Mouse (Mus musculus): ENCODE data around the gene Cdrt4. TPM values are rescaled to one million over a fixed set of nuclear protein-coding genes. Genes with fewer than 3 reads are reported as not detected.

Cdrt4 gene
- polyA plus RNA-seq, 1 experiment from 2014 or later: not detected

DNA sequence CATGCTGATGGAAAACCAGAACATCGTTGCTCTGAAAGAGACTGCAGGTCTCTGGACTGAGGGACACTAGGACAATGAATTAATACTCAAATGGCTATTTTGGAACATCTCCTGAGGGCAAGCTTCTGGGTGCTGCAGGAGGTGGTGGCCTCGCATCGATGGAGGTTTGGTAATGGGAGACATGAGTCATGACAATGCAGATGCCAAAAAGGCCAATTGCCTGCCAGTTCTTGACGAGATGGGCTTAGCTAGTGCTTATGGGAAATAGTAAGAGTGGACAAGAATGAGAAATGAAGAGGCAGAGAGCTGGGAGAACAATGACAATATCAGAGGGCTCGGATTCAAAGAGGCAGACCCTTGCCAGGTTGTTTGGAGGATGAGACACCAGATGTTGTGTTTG is 72.5 kb downstream of the Cdrt4 start:
- Histone ChIP-seq H3K4me1 (replicated peaks) (peaks cover 45% of the 10 kb centered on the region), H3K36me3 (no peaks in the 10 kb centered on the region), H3K27ac (no peak overlapping the region), H3K9me3 (no peaks in the 10 kb centered on the region), H3K9ac (replicated peaks) (no peak overlapping the region), H3K4me2 (no peak overlapping the region), H3K4me3 (replicated peaks) (no peak overlapping the region), H3K27me3 (no peaks in the 10 kb centered on the region)
- 79% methylated on average over 5 of the region's 5 CpGs for WGBS
- ATAC-seq (ENCODE audit: insufficient number of reproducible peaks, insufficient read depth, low FRiP score, low TSS enrichment, low read depth): no peak

DNA sequence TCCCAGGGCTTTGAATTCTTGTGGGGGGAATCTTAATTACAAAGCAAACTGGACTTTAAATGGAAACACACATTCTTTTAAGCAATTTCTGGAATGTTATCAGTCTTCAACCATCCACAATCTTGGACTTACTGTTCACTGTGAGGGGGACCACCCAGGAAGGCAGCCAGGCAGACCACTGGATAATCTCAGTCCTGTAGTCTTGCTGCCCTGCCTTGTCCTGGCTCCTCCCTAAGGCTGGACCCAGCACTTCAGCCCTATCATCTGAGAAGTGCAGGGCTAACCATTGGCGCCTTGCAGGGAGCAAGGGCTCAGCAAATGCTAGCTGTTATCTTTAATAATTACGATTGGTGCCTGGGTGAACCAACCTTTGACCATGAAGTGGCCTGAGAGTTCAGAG is 73.1 kb downstream of the Cdrt4 start:
- ATAC-seq (ENCODE audit: insufficient number of reproducible peaks, insufficient read depth, low FRiP score, low TSS enrichment, low read depth): no peak
- Histone ChIP-seq H3K4me1 (replicated peaks) (peaks cover 45% of the 10 kb centered on the region), H3K9ac (replicated peaks) (no peak overlapping the region), H3K4me3 (replicated peaks) (no peak overlapping the region), H3K36me3 (no peaks in the 10 kb centered on the region), H3K27me3 (no peaks in the 10 kb centered on the region), H3K4me2 (no peak overlapping the region), H3K9me3 (no peaks in the 10 kb centered on the region), H3K27ac (no peak overlapping the region)
- 43% methylated on average over 2 of the region's 2 CpGs for WGBS

DNA sequence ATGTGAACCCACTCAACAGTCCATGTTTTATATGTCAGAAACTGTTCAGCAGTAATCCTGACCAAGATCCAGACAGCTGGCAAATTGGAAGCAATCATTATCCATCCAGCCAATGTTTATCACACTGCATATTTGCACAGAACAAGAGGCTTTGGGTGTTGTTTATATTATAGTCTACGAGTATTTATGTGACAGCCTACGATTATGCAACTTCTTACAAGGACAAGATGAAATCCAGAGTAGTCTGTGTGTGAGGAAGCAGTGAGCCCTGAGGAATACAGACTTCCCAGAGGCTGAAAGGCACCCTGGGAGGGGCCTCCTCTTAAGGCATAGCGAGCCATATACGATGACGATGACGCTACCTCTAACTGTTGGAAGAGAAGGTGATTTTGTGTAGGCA is 74.5 kb downstream of the Cdrt4 start:
- Histone ChIP-seq H3K4me1 (replicated peaks) (peaks cover 36% of the 10 kb centered on the region), H3K27ac (no peak overlapping the region), H3K4me2 (no peak overlapping the region), H3K27me3 (no peaks in the 10 kb centered on the region), H3K9ac (replicated peaks) (no peak overlapping the region), H3K4me3 (replicated peaks) (no peak overlapping the region), H3K9me3 (no peaks in the 10 kb centered on the region), H3K36me3 (no peaks in the 10 kb centered on the region)
- 81% methylated on average over 6 of the region's 6 CpGs for WGBS
- ATAC-seq (ENCODE audit: insufficient number of reproducible peaks, insufficient read depth, low FRiP score, low TSS enrichment, low read depth): no peak

DNA sequence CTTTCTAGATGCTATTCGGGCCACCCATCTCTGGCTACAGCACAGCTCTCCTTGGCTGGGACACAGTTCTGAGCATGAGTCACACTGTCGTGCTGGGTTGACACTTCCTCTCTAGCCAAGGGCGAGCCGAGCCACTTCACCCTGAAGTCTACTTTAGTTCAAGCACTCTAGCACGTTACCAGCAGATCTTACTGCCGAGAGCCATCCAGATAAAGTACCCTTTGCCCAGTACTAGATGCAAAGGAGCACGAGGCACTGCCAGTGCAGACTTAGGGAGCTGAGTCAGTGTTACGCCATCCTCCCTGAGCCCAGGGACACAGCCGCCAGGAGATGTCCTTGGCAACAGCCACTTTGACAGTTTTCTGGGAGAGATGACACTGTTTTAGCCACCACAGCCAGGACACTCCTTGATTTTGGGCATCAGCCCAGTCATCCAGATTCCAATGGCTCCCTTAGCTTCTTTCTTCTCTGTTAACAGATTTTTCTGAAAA is 75.7 kb downstream of the Cdrt4 start:
- H3K9me3 ChIP-seq: no peaks in the 10 kb centered on the region
- H3K27me3 ChIP-seq: no peaks in the 10 kb centered on the region
- ATAC-seq (ENCODE audit: insufficient number of reproducible peaks, insufficient read depth, low FRiP score, low TSS enrichment, low read depth): no peak
- no peak overlapping the region for H3K9ac ChIP-seq (replicated peaks)
- H3K4me2 ChIP-seq: no peak overlapping the region
- no peak overlapping the region for H3K27ac ChIP-seq
- no peak overlapping the region for H3K4me3 ChIP-seq (replicated peaks)
- peaks cover 24% of the 10 kb centered on the region for H3K4me1 ChIP-seq (replicated peaks)
- WGBS: 88% methylated on average over 9 of the region's 9 CpGs
- no peaks in the 10 kb centered on the region for H3K36me3 ChIP-seq

DNA sequence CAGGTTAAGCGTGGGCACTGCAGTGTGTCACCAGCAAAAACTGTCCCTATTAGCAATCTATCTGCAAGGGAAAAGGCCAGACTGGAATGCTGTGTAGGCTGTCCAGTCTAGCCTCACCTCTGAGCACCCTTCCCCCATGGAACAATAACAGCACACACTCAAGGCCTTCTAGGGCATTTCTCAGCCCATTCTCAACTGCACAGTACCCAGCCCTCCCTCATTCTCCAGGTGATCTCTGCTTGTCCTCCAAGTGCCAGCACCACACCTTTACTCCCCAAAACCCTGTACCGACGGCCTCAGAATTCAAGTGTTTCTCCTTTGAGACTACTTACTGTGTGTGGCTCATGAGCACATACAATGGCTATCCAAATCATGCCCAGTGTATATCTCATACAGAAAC is 77.1 kb downstream of the Cdrt4 start:
- no peaks in the 10 kb centered on the region for H3K9me3 ChIP-seq
- H3K27me3 ChIP-seq: no peaks in the 10 kb centered on the region
- H3K27ac ChIP-seq: 0 out of 2 replicates have a peak overlapping the region, but pooled peaks have one; percentile 17
- H3K4me2 ChIP-seq: no peak overlapping the region
- no peaks in the 10 kb centered on the region for H3K36me3 ChIP-seq
- H3K4me1 ChIP-seq (replicated peaks): peaks cover 21% of the 10 kb centered on the region
- H3K9ac ChIP-seq (replicated peaks): no peak overlapping the region; the same call in 1 of the 2 replicates
- no peak for ATAC-seq (ENCODE audit: insufficient number of reproducible peaks, insufficient read depth, low FRiP score, low TSS enrichment, low read depth)
- no peak overlapping the region for H3K4me3 ChIP-seq (replicated peaks)
- WGBS: 83% methylated on average over 3 of the region's 3 CpGs

DNA sequence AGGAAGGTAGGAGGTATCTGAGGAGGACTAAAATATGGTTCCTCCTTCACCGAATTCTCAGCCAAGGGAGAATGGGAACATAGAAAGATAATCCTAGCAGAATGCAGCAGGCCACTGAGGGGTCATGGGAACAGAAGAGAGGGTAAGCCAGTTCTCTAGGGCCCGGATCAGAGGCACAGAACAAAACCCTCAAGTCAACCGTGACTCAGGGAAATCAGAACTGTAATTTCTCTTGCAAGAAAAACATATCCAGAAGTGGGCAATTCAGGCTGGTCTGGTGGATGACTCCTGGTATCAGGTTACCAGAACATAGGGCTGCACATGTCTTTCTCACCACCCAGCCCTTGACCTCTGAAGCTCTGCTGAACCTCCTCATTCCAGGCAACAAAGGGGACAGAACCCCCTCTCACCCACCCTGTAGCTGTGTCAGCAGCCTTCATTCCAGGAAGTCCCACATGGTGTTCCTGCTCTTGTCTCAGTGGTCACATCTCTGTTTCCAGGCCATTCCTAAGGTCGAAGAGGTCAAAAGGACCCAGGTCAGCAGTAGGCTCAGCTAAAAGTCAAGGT is 78.2 kb downstream of the Cdrt4 start:
- H3K4me2 ChIP-seq: no peak overlapping the region
- H3K27ac ChIP-seq: no peak overlapping the region
- 67% methylated on average over 4 of the region's 4 CpGs for WGBS
- ATAC-seq (ENCODE audit: insufficient number of reproducible peaks, insufficient read depth, low FRiP score, low TSS enrichment, low read depth): no peak
- no peak overlapping the region for H3K4me3 ChIP-seq (replicated peaks)
- H3K4me1 ChIP-seq (replicated peaks): peaks cover 19% of the 10 kb centered on the region
- no peak overlapping the region for H3K9ac ChIP-seq (replicated peaks)
- no peaks in the 10 kb centered on the region for H3K9me3 ChIP-seq
- no peaks in the 10 kb centered on the region for H3K36me3 ChIP-seq
- H3K27me3 ChIP-seq: no peaks in the 10 kb centered on the region

DNA sequence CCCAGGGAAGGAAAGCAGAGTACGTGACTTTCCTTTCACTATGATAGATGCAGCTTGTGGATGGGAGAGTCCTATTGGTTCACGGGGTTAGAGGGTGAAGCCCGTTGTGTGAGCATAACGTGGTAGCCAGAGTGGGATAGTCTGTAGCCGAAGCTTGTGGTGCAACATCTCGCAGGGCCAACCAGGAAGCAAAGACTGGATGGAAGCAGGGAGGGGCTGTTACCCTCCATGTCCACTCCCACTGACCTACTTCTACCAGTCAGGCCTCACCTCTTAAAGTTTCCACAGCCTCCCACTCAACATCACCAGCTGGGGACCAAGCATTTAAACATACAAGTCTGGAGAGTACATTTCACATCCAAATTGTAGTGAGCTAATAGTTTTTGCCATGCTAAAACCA is 78.7 kb downstream of the Cdrt4 start:
- H3K9ac ChIP-seq (replicated peaks): no peak overlapping the region
- no peak overlapping the region for H3K4me3 ChIP-seq (replicated peaks)
- peaks cover 17% of the 10 kb centered on the region for H3K4me1 ChIP-seq (replicated peaks)
- no peak overlapping the region for H3K4me2 ChIP-seq
- H3K9me3 ChIP-seq: no peaks in the 10 kb centered on the region
- H3K36me3 ChIP-seq: no peaks in the 10 kb centered on the region
- ATAC-seq (ENCODE audit: insufficient number of reproducible peaks, insufficient read depth, low FRiP score, low TSS enrichment, low read depth): no peak
- H3K27ac ChIP-seq: no peak overlapping the region
- no peaks in the 10 kb centered on the region for H3K27me3 ChIP-seq
- WGBS: 89% methylated on average over 6 of the region's 6 CpGs

DNA sequence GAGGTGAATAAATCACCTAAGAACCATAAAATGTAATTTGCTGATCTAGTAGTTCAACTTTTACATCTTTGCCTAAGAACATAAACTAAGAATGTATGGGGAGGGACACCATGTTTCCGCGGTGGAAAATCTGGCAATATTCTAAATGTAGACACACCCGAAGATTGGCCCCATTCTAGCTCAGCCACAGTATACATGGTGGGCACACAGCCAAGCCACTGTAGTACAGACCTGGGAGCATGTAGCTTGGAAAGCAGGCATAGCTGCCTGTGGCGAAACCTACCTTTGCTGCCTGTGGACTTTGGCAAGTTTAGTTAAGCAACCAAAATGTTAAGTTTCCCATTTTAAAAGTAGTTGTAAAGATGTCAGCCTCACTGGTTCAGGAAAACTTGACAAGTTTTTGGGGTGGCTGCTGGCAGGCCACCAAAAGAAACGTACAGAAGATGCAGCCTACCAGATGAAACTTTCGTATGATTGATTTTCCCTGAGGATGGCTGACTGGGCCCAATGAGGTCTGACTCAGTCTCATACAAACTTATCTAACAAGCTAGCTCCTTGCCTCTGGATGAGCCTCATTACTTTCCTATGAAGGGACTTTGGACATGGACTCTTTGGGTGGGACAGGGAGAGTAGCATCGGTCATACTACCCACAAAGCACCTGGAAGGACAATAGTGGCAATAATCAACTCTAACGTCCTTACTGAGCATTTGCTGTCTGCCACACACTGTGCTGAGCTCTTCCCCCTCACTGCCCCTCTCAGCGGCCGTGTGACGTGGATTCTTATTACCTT is 84.6 kb downstream of the Cdrt4 start:
- Histone ChIP-seq H3K4me3 (replicated peaks) (no peak overlapping the region), H3K9me3 (no peaks in the 10 kb centered on the region), H3K4me2 (no peak overlapping the region), H3K4me1 (replicated peaks) (peaks cover 11% of the 10 kb centered on the region), H3K27me3 (no peaks in the 10 kb centered on the region), H3K9ac (replicated peaks) (no peak overlapping the region), H3K27ac (no peak overlapping the region), H3K36me3 (no peaks in the 10 kb centered on the region)
- ATAC-seq (ENCODE audit: insufficient number of reproducible peaks, insufficient read depth, low FRiP score, low TSS enrichment, low read depth): no peak
- WGBS: 73% methylated on average over 11 of the region's 11 CpGs

DNA sequence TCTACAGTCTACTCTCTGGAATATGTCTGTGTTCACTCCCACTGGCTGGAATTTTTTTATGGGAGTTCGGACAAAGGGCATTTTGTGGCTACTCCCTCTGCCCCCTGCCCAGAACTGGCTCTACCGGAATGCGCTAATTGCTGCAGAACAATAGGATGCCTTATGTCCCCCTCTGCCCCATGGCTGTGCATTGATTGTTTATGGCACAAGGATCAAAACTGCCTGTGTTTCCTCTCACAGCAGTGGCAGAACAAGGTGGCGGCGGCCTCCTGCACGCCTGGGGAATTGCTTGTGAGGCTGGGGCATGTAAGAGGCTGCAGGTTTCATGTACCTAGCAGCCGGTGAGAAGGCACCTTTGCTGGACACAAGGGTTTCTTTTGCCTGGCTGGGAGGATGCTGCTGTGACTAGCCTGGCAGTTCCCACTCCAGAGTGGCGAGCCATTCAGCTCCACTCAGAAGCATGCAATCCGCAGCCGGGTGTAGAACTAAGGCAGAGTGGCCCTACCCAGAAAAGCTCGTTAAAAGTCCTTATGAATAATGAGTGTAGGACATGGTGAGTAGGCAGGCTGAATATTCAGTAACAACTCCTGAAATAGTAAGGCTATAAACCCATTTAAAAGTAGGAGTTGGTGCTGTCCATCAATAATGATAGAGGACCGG is 89.1 kb downstream of the Cdrt4 start:
- no peaks in the 10 kb centered on the region for H3K9me3 ChIP-seq
- H3K4me1 ChIP-seq (replicated peaks): peaks cover 14% of the 10 kb centered on the region
- no peak overlapping the region for H3K4me3 ChIP-seq (replicated peaks)
- 38% methylated on average over 12 of the region's 12 CpGs for WGBS
- H3K36me3 ChIP-seq: no peaks in the 10 kb centered on the region
- no peaks in the 10 kb centered on the region for H3K27me3 ChIP-seq
- H3K4me2 ChIP-seq: peak overlapping the region; percentile 32
- ATAC-seq (ENCODE audit: insufficient number of reproducible peaks, insufficient read depth, low FRiP score, low TSS enrichment, low read depth): peak; percentile 59; the same call in 1 of the 2 replicates
- peak overlapping the region; percentile 8; the same call in 1 of the 2 replicates for H3K9ac ChIP-seq (replicated peaks)
- peak overlapping the region; percentile 82 for H3K27ac ChIP-seq
